Mouse (Mus musculus) bone marrow, adult 2 months (tissue): ENCODE results near the gene Ccdc187.

ENCODE experiments used
- CTCF ChIP-seq: fragments of 200-500 bp; IDR thresholded peaks from 2 replicates; pipeline ENCODE4 v1.5.1; 2011; ENCODE audit warnings: low read length, control low read depth; ENCODE audit not compliant: control insufficient read depth, insufficient read depth
- POLR2A ChIP-seq: fragments of 200-500 bp; IDR thresholded peaks from 2 replicates; pipeline ENCODE4 v1.6.1; 2011; ENCODE audit warnings: low read depth, mild to moderate bottlenecking, control low read depth, low read length, borderline replicate concordance; ENCODE audit not compliant: control insufficient read depth

- TF ChIP-seq POLR2A (no peak), CTCF (no peak)
Observed at GRCm38 (mm10) chr2:26309739-26310138, 15.4 kb upstream of the Ccdc187 start.
